Mouse (Mus musculus) heart, embryonic 11.5 days (tissue): ENCODE measurements around the gene Plb1. TPM values are rescaled to one million over a fixed set of nuclear protein-coding genes. Genes with fewer than 3 reads are reported as not detected.

Experiments
- ATAC-seq: fragments of 200-750 bp; cut with Nextera tagmentation; replicated peaks from 2 replicates; pipeline ENCODE4 v1.8.0; 2017; ENCODE audit warnings: moderate library complexity; ENCODE audit not compliant: insufficient number of reproducible peaks, low FRiP score, low TSS enrichment
- H3K27ac ChIP-seq: fragments of 300-500 bp; sonication (generic); 2 replicates; pipeline ENCODE4 v1.5.1; 2014; ENCODE audit warnings: mild to moderate bottlenecking, low read depth, low read length
- H3K27me3 ChIP-seq: fragments of 300-500 bp; sonication (generic); 2 replicates; pipeline ENCODE4 v1.6.1; 2014; ENCODE audit warnings: mild to moderate bottlenecking, low read length, mixed read lengths; ENCODE audit not compliant: control insufficient read depth, insufficient read depth
- H3K36me3 ChIP-seq: fragments of 300-500 bp; sonication (generic); 2 replicates; pipeline ENCODE4 v1.6.1; 2014; ENCODE audit warnings: mild to moderate bottlenecking, low read length, moderate library complexity, mixed read lengths; ENCODE audit not compliant: control insufficient read depth, insufficient read depth
- H3K4me1 ChIP-seq: fragments of 300-500 bp; sonication (generic); 2 replicates; pipeline ENCODE4 v1.6.1; 2014; ENCODE audit warnings: low read length; ENCODE audit not compliant: control insufficient read depth, insufficient read depth
- H3K4me2 ChIP-seq: fragments of 300-500 bp; sonication (generic); 2 replicates; pipeline ENCODE4 v1.6.1; 2014; ENCODE audit warnings: mild to moderate bottlenecking, moderate library complexity
- H3K4me3 ChIP-seq: fragments of 300-500 bp; sonication (generic); 2 replicates; pipeline ENCODE4 v1.5.1; 2014; ENCODE audit warnings: low read depth, low read length
- H3K9ac ChIP-seq: fragments of 300-500 bp; sonication (generic); 2 replicates; pipeline ENCODE4 v1.6.1; 2014; ENCODE audit warnings: mild to moderate bottlenecking, low read depth, low read length, moderate library complexity
- H3K9me3 ChIP-seq: fragments of 300-500 bp; sonication (generic); replicated peaks from 2 replicates; pipeline ENCODE4 v1.6.1; 2016; ENCODE audit warnings: low read length; ENCODE audit not compliant: control insufficient read depth
- WGBS: fragments of 180-500 bp; shearing (Covaris S2); extraction: QIAGEN DNeasy Blood & Tissue Kit; methylation state at CpG from one replicate; pipeline ENCODE4 v1.1.7; 2014; ENCODE audit not compliant: insufficient replicate concordance; 5-methylcytosine and 5-hydroxymethylcytosine counted together
- polyA plus RNA-seq: library from polyadenylated mRNA; unstranded; fragments of >200 nt; fragmentation: Nextera tagmentation; extraction: Ambion mirVana; gene quantifications from 2 replicates; pipeline ENCODE4 v1.2.1, GENCODE M21; 2014

The Plb1 gene
- polyA plus RNA-seq, 1 experiment from 2014 or later: 1.4 TPM

DNA sequence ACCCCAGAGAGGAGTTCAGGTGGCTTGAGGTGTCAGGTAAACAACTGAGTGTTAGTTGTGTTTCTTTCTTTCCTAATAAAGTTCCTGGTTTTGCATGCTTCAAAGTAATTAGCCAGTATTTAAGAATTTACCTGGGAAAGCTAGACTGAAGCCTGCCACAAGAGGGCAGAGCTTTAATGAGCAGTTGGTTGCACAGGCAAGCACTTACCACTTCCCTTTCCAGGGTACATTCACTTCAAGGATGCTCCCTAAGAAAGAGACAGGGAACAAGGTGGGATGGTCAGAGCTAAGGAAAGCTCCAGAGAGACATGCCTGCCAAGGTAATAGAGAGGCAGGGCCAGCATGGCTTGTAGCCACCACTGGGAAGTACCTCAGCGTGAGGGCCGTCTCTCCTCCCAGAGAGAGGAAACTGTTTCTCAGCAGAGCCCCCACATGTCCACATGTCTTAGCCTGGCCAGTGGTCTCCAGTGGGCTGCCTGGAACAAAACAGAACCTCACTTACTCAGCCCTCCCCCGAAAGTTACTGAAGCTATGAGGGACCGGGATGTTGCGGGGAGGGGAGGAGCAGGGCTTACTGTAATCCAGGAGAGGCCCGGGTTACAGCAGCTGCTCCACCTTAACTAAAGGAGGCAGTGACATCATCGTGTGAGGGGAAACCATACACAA lies 89.8 kb downstream of the Plb1 start:
- Histone ChIP-seq H3K4me2 (peak overlapping the region; percentile 4), H3K4me3 (no peak overlapping the region)
- WGBS: 46% methylated on average over 7 of the region's 7 CpGs

DNA sequence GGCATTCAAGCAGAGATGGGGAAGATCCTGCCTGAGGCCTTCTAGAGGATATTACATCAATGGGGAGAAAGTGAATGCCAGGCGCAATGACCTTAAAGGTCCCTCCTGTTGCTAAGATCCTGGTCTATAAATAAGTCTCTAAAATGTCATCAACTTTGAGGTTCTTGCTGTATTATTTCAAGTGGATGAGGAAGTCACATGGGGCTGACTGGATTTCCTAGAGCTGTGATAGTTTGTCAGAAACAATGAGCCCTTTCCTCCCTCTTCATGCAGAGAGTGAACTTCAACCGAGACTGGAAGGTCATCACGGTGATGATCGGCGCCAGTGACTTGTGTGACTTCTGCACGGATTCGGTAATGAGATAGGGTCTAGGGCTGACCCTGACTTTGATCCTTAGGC lies 95.6 kb downstream of the Plb1 start:
- Histone ChIP-seq H3K9ac (no peak overlapping the region), H3K4me2 (no peak overlapping the region), H3K36me3 (no peaks in the 10 kb centered on the region), H3K4me1 (peaks cover 6% of the 10 kb centered on the region), H3K27ac (no peak overlapping the region), H3K27me3 (no peaks in the 10 kb centered on the region), H3K4me3 (no peak overlapping the region), H3K9me3 (no peaks in the 10 kb centered on the region)
- no peak for ATAC-seq
- WGBS: 77% methylated on average over 7 of the region's 7 CpGs

More for the DNA sequence above, 89.8 kb downstream of the Plb1 start:
- no peaks in the 10 kb centered on the region for H3K27me3 ChIP-seq
- H3K27ac ChIP-seq: no peak overlapping the region
- 0 out of 2 replicates have a peak overlapping the region, but pooled peaks have one; percentile 34 for H3K9ac ChIP-seq
- no peaks in the 10 kb centered on the region for H3K9me3 ChIP-seq
- no peaks in the 10 kb centered on the region for H3K36me3 ChIP-seq
- 0 out of 2 replicates have a peak, but pooled peaks cover 2% of the 10 kb centered on the region for H3K4me1 ChIP-seq
- ATAC-seq: 0 out of 2 replicates have a peak, but pooled peaks have one; percentile 18

DNA sequence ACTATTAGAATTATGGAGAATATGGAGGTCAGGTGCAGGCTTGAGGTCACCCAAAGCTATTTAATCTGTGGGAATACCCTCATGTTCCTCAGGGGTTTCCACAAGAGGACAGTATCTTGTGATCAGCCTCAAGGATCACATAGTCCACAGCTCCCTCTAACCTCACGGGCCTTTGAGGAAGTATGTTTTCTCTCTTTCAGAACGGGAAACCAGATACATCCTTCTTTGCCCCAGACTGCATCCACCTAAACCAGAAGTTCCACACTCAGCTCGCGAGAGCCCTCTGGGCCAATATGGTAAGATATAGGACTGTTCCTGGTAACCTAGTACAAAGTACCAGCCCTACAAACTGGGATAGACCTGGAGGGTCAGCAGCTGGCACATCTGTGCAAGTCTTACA lies 100.1 kb downstream of the Plb1 start:
- H3K9me3 ChIP-seq: no peaks in the 10 kb centered on the region
- ATAC-seq: no peak
- H3K27me3 ChIP-seq: no peaks in the 10 kb centered on the region
- H3K9ac ChIP-seq: no peak overlapping the region
- H3K4me1 ChIP-seq: peaks cover 40% of the 10 kb centered on the region
- no peak overlapping the region for H3K4me2 ChIP-seq
- no peaks in the 10 kb centered on the region for H3K36me3 ChIP-seq
- 73% methylated on average over 4 of the region's 4 CpGs for WGBS
- H3K4me3 ChIP-seq: no peak overlapping the region
- no peak overlapping the region for H3K27ac ChIP-seq

DNA sequence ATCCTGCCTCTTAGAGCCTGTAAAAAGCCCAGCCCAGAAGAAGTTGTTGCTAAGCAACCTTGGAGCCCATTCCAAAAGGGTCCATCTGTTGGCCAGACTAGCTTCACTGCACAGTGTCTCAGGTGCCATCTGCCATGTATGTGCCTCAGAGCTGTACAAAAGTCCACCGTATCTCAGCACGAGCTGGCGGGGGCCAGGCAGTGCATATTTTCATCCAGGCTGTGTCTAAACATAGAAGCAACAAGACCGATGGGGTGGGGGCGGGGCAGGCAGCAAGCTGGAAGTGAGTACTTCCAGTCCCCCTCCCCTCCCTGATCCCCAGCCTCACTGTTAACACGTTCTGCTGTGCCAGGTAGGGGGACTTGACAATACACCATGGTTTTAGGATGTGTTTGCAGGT lies 102.7 kb downstream of the Plb1 start:
- Histone ChIP-seq H3K4me2 (no peak overlapping the region), H3K27me3 (no peaks in the 10 kb centered on the region), H3K36me3 (no peaks in the 10 kb centered on the region), H3K27ac (peak overlapping the region; percentile 79), H3K4me1 (peaks cover 41% of the 10 kb centered on the region), H3K9me3 (no peaks in the 10 kb centered on the region), H3K9ac (no peak overlapping the region), H3K4me3 (no peak overlapping the region)
- peak; percentile 81; the same call in 1 of the 2 replicates for ATAC-seq
- 20% methylated on average over 6 of the region's 6 CpGs for WGBS

DNA sequence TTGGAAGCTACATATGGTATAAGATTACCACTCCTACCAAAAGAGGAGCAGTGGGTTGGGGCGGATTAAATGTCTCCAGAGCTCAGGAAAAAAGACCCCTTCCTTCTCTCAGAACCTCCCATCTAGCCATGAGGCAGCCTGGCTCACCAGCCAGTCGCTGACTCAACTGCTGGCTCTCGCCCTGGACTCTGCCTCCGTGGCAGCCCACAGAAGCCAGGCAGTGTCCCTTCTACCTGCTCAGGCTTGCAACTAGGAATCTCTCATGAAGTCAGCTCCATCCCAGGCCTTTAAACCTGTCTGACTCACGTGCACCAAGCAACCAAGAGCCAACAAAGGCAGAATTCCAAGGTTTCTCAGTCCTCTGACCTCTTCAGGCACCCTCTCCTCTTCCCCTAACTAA lies 103.6 kb downstream of the Plb1 start:
- H3K4me2 ChIP-seq: no peak overlapping the region
- no peaks in the 10 kb centered on the region for H3K9me3 ChIP-seq
- H3K4me1 ChIP-seq: peaks cover 41% of the 10 kb centered on the region
- no peak for ATAC-seq
- no peak overlapping the region for H3K9ac ChIP-seq
- H3K27me3 ChIP-seq: no peaks in the 10 kb centered on the region
- H3K27ac ChIP-seq: no peak overlapping the region
- no peak overlapping the region for H3K4me3 ChIP-seq
- no peaks in the 10 kb centered on the region for H3K36me3 ChIP-seq
- WGBS: 69% methylated on average over 5 of the region's 5 CpGs

DNA sequence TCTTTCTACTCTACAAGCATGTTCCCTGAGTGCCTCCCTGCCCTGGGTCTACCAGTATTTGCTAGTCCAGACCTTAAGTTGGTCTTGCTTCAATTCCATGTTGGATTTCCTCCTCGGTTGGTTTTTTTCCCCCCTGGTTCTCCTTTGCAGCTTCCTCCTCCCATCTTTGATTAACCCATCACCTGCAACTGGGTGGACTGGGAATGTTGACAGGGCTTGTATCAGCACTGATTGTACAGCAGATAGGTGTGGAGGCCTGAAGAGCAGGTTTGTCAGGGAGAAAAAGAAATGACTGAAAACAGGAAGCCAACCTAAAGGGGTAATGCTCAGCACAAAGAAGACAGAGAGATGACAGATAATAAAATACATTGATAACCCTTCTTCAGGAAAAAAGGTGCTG lies 104.8 kb downstream of the Plb1 start:
- no peak for ATAC-seq
- WGBS: 51% methylated on average over 1 of the region's 1 CpGs
- Histone ChIP-seq H3K36me3 (no peaks in the 10 kb centered on the region), H3K9me3 (no peaks in the 10 kb centered on the region), H3K4me3 (no peak overlapping the region), H3K9ac (no peak overlapping the region), H3K4me1 (peaks cover 41% of the 10 kb centered on the region), H3K4me2 (no peak overlapping the region), H3K27me3 (no peaks in the 10 kb centered on the region), H3K27ac (no peak overlapping the region)

DNA sequence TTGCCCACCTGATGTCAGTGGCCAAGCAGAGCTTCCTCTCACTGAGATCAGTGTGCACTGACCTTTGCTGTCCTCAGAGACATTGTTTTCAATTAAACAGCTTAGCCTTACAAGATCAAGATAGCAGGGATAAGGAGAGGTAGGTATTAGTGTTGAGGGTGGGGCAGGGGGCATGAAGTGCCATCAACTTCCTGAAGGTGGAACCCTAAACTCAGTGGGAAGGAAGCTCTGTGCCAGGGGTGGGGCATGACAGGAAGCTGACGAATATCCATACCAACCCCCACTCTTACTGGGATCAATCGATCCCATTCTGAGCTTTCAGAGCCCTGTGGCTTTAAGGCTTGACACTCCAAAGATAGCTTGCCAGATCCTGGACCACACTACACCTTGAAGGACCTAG lies 105.8 kb downstream of the Plb1 start:
- H3K9ac ChIP-seq: no peak overlapping the region
- no peak overlapping the region for H3K27ac ChIP-seq
- H3K4me1 ChIP-seq: peaks cover 38% of the 10 kb centered on the region
- no peaks in the 10 kb centered on the region for H3K9me3 ChIP-seq
- 34% methylated on average over 2 of the region's 2 CpGs for WGBS
- ATAC-seq: no peak
- no peak overlapping the region for H3K4me3 ChIP-seq
- no peaks in the 10 kb centered on the region for H3K36me3 ChIP-seq
- H3K4me2 ChIP-seq: no peak overlapping the region
- H3K27me3 ChIP-seq: no peaks in the 10 kb centered on the region

DNA sequence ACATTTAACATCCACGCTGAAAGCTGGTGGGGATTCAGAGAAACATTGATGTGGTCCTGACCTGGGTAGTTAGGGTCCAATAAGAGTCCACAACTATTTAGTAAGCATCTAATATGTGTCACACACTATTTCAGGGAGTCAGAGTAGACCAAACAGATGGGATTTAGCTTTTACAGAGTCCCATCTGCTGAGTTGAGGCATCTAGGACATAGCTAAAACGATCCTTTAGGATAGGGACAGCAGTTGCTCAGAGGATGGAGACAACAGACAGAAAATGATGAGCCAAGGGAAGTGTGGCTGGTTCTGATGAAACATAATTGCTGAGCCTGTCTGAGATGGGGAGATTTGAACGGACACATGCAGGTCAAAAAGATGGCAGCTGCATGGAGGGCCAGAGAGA lies 106.3 kb downstream of the Plb1 start:
- Histone ChIP-seq H3K9me3 (no peaks in the 10 kb centered on the region), H3K36me3 (no peaks in the 10 kb centered on the region), H3K4me2 (no peak overlapping the region), H3K27ac (no peak overlapping the region), H3K4me3 (no peak overlapping the region), H3K27me3 (no peaks in the 10 kb centered on the region), H3K9ac (no peak overlapping the region), H3K4me1 (peaks cover 34% of the 10 kb centered on the region)
- ATAC-seq: no peak
- WGBS: 64% methylated on average over 3 of the region's 3 CpGs

DNA sequence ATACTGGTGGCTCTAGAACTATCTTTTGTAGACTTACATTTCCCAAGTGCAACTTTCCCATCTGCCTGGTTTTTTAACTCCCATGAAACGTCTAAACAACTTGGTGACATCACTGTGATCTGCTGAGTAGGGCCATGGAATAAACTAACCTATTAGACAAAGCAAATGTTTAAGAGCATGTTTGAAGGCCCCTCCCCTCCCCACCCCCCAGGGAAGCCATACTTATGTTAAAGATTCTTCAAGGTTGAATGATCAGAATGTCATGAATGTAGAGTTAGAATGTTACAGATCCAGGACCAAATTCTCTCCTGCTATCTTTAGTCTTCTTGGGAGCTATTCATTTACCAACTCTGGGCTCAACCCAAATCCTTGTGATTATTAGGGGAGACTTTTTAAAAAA lies 107.7 kb downstream of the Plb1 start:
- peaks cover 22% of the 10 kb centered on the region for H3K4me1 ChIP-seq
- H3K4me2 ChIP-seq: no peak overlapping the region

More for the DNA sequence above, 107.7 kb downstream of the Plb1 start:
- Histone ChIP-seq H3K27me3 (no peaks in the 10 kb centered on the region), H3K9ac (no peak overlapping the region), H3K36me3 (no peaks in the 10 kb centered on the region), H3K9me3 (no peaks in the 10 kb centered on the region), H3K27ac (no peak overlapping the region), H3K4me3 (no peak overlapping the region)
- 74% methylated on average over 1 of the region's 1 CpGs for WGBS
- no peak for ATAC-seq
